Mouse (Mus musculus): ENCODE data around the gene Lefty1. TPM values are rescaled to one million over a fixed set of nuclear protein-coding genes. Genes with fewer than 3 reads are reported as not detected.

The Lefty1 gene
- polyA plus RNA-seq, 1 experiment: 2.9 TPM

GRCm38 (mm10) chr1:180911138-180911537 lies 23.7 kb upstream of the Lefty1 start:
- Histone ChIP-seq H3K4me3 (ENCODE audit: insufficient read depth, low read depth, low read length) (no peak overlapping the region), H3K27ac (ENCODE audit: insufficient read depth, low read depth, low read length) (no peak overlapping the region), H3K4me1 (ENCODE audit: control insufficient read depth, insufficient read depth, low read length) (no peaks in the 10 kb centered on the region), H3K27me3 (replicated peaks; ENCODE audit: control insufficient read depth, insufficient read depth, low read length) (no peaks in the 10 kb centered on the region), H3K36me3 (ENCODE audit: control insufficient read depth, insufficient read depth, low read length) (no peaks in the 10 kb centered on the region; the same call in none of the 2 replicates)
- no peak for TF ChIP-seq POLR2A (IDR thresholded peaks at IDR 0.05; ENCODE audit: low read depth, low read length)
- TF ChIP-seq CTCF (conservative IDR thresholded peaks at IDR 0.05; ENCODE audit: insufficient read depth, insufficient read length, low read depth, low read length): peak; percentile 34; the same call in 1 of the 2 replicates
- DNase-seq: no peak
- WGBS: 42% methylated on average over 8 of the region's 8 CpGs

GRCm38 (mm10) chr1:180911653-180912287 lies 23.1 kb upstream of the Lefty1 start:
- 56% methylated on average over 20 of the region's 20 CpGs for WGBS
- TF ChIP-seq POLR2A (IDR thresholded peaks at IDR 0.05; ENCODE audit: low read depth, low read length): no peak
- TF ChIP-seq CTCF (conservative IDR thresholded peaks at IDR 0.05; ENCODE audit: insufficient read depth, insufficient read length, low read depth, low read length): no peak
- H3K4me1 ChIP-seq (ENCODE audit: control insufficient read depth, insufficient read depth, low read length): no peaks in the 10 kb centered on the region
- H3K27ac ChIP-seq (ENCODE audit: insufficient read depth, low read depth, low read length): no peak overlapping the region
- no peak for DNase-seq
- H3K27me3 ChIP-seq (replicated peaks; ENCODE audit: control insufficient read depth, insufficient read depth, low read length): no peaks in the 10 kb centered on the region
- H3K4me3 ChIP-seq (ENCODE audit: insufficient read depth, low read depth, low read length): no peak overlapping the region
- no peaks in the 10 kb centered on the region; the same call in 1 of the 2 replicates for H3K36me3 ChIP-seq (ENCODE audit: control insufficient read depth, insufficient read depth, low read length)

- WGBS: 85% methylated on average over 5 of the region's 5 CpGs
- H3K27me3 ChIP-seq (replicated peaks; ENCODE audit: control insufficient read depth, insufficient read depth, low read length): no peaks in the 10 kb centered on the region
Measured at GRCm38 (mm10) chr1:180912792-180913191, 22.0 kb upstream of the Lefty1 start.

GRCm38 (mm10) chr1:180913797-180914196 lies 21.0 kb upstream of the Lefty1 start:
- Histone ChIP-seq H3K36me3 (ENCODE audit: control insufficient read depth, insufficient read depth, low read length) (no peaks in the 10 kb centered on the region), H3K4me1 (ENCODE audit: control insufficient read depth, insufficient read depth, low read length) (no peaks in the 10 kb centered on the region), H3K4me3 (ENCODE audit: insufficient read depth, low read depth, low read length) (no peak overlapping the region), H3K27ac (ENCODE audit: insufficient read depth, low read depth, low read length) (no peak overlapping the region), H3K27me3 (replicated peaks; ENCODE audit: control insufficient read depth, insufficient read depth, low read length) (no peaks in the 10 kb centered on the region)
- 62% methylated on average over 4 of the region's 4 CpGs for WGBS
- TF ChIP-seq POLR2A (IDR thresholded peaks at IDR 0.05; ENCODE audit: low read depth, low read length) (no peak), CTCF (conservative IDR thresholded peaks at IDR 0.05; ENCODE audit: insufficient read depth, insufficient read length, low read depth, low read length) (no peak)
- DNase-seq: no peak

More at GRCm38 (mm10) chr1:180912792-180913191, 22.0 kb upstream of the Lefty1 start:
- Histone ChIP-seq H3K27ac (ENCODE audit: insufficient read depth, low read depth, low read length) (no peak overlapping the region), H3K4me1 (ENCODE audit: control insufficient read depth, insufficient read depth, low read length) (no peaks in the 10 kb centered on the region), H3K4me3 (ENCODE audit: insufficient read depth, low read depth, low read length) (no peak overlapping the region), H3K36me3 (ENCODE audit: control insufficient read depth, insufficient read depth, low read length) (no peaks in the 10 kb centered on the region)
- DNase-seq: no peak
- TF ChIP-seq POLR2A (IDR thresholded peaks at IDR 0.05; ENCODE audit: low read depth, low read length): no peak
- no peak for TF ChIP-seq CTCF (conservative IDR thresholded peaks at IDR 0.05; ENCODE audit: insufficient read depth, insufficient read length, low read depth, low read length)

GRCm38 (mm10) chr1:180916425-180916824 lies 18.4 kb upstream of the Lefty1 start:
- no peak for DNase-seq
- Histone ChIP-seq H3K36me3 (ENCODE audit: control insufficient read depth, insufficient read depth, low read length) (no peaks in the 10 kb centered on the region), H3K4me3 (ENCODE audit: insufficient read depth, low read depth, low read length) (no peak overlapping the region), H3K27me3 (replicated peaks; ENCODE audit: control insufficient read depth, insufficient read depth, low read length) (no peaks in the 10 kb centered on the region), H3K27ac (ENCODE audit: insufficient read depth, low read depth, low read length) (no peak overlapping the region), H3K4me1 (ENCODE audit: control insufficient read depth, insufficient read depth, low read length) (no peaks in the 10 kb centered on the region)
- TF ChIP-seq POLR2A (IDR thresholded peaks at IDR 0.05; ENCODE audit: low read depth, low read length): no peak
- TF ChIP-seq CTCF (conservative IDR thresholded peaks at IDR 0.05; ENCODE audit: insufficient read depth, insufficient read length, low read depth, low read length): no peak
- 88% methylated on average over 11 of the region's 11 CpGs for WGBS

GRCm38 (mm10) chr1:180917053-180917452 lies 17.8 kb upstream of the Lefty1 start:
- DNase-seq: no peak
- H3K4me1 ChIP-seq (ENCODE audit: control insufficient read depth, insufficient read depth, low read length): no peaks in the 10 kb centered on the region
- no peak overlapping the region for H3K4me3 ChIP-seq (ENCODE audit: insufficient read depth, low read depth, low read length)
- H3K27me3 ChIP-seq (replicated peaks; ENCODE audit: control insufficient read depth, insufficient read depth, low read length): no peaks in the 10 kb centered on the region
- no peaks in the 10 kb centered on the region for H3K36me3 ChIP-seq (ENCODE audit: control insufficient read depth, insufficient read depth, low read length)
- WGBS: 48% methylated on average over 1 of the region's 1 CpGs
- TF ChIP-seq CTCF (conservative IDR thresholded peaks at IDR 0.05; ENCODE audit: insufficient read depth, insufficient read length, low read depth, low read length) (no peak), POLR2A (IDR thresholded peaks at IDR 0.05; ENCODE audit: low read depth, low read length) (no peak)
- no peak overlapping the region for H3K27ac ChIP-seq (ENCODE audit: insufficient read depth, low read depth, low read length)

- Histone ChIP-seq H3K27ac (ENCODE audit: insufficient read depth, low read depth, low read length) (no peak overlapping the region), H3K27me3 (replicated peaks; ENCODE audit: control insufficient read depth, insufficient read depth, low read length) (no peaks in the 10 kb centered on the region), H3K4me1 (ENCODE audit: control insufficient read depth, insufficient read depth, low read length) (no peaks in the 10 kb centered on the region), H3K36me3 (ENCODE audit: control insufficient read depth, insufficient read depth, low read length) (no peaks in the 10 kb centered on the region), H3K4me3 (ENCODE audit: insufficient read depth, low read depth, low read length) (no peak overlapping the region)
- 46% methylated on average over 8 of the region's 8 CpGs for WGBS
- no peak for DNase-seq
- peak; percentile 66 for TF ChIP-seq CTCF (conservative IDR thresholded peaks at IDR 0.05; ENCODE audit: insufficient read depth, insufficient read length, low read depth, low read length)
- TF ChIP-seq POLR2A (IDR thresholded peaks at IDR 0.05; ENCODE audit: low read depth, low read length): no peak
Measured at GRCm38 (mm10) chr1:180919686-180920085, 15.1 kb upstream of the Lefty1 start.

Measured in kidney, adult 2 months (tissue).